In genomic region chr5:121759921-121760320, GRCm38 (mm10) we compare ENCODE assay signal across 14 mouse cellular contexts.
"Had no signal": no experiment of that assay in that cellular context is flagged by ENCODE, and none has a peak within 500 bp of the region (broad histone marks: within the 10 kb centered on the region; RNA-seq: fewer than 3 reads in every experiment).

No protein-coding gene starts in this region.

- ATAC-seq: liver, embryonic 12.5 days; midbrain, embryonic 15.5 days had no signal

- DNase-seq: kidney, adult 18-20 months; kidney, adult 9 months; kidney, postnatal 14 days; kidney, postnatal 4 days; lung, adult 18-20 months; lung, postnatal 10 days; lung, postnatal 36 days; right cerebral cortex, adult 18-20 months; right cerebral cortex, postnatal 14 days; right cerebral cortex, postnatal 4 days; thymus, adult 2 months; thymus, postnatal 25 days had no signal
